Mouse (Mus musculus): ENCODE measurements at regions not wholly inside any gene's neighbourhood (a gene's known extent, or its start where the extent isn't known, plus 50 kb on each side); places are given as distances from the start of the nearest gene placed in this dataset.
"Not testable (repeated sequence)": the region's sequence is repeated elsewhere in the genome, so short reads cannot be mapped to it uniquely, and the experiment has no call there.

DNA sequence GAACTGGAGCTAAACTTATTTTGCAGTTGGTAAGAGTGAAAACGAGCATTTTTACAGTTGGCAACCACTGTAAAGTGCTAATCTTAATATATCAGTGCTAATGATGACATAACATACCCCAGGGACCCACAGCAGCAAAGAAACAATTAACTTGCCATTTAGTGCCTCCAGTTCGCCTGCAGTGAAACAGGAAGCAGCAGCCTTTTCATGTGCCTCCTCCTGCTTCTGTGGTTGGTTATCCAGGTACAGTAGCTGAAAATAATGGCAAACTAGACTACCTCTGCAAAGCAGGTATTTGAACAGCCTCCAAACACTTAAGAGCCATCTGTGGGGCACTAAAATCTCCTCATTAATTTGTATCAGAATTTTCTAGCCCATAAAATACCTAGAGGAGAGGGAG is 584.8 kb upstream of the Pfkp start:
- DNase-seq (ENCODE audit: low spot score in 2 of 2): no peak

GRCm38 (mm10) chr13:7206626-7207211 is 558.1 kb upstream of the Pfkp start:
- DNase-seq (ENCODE audit: low spot score in 2 of 2): peak; percentile 4 to 37

DNA sequence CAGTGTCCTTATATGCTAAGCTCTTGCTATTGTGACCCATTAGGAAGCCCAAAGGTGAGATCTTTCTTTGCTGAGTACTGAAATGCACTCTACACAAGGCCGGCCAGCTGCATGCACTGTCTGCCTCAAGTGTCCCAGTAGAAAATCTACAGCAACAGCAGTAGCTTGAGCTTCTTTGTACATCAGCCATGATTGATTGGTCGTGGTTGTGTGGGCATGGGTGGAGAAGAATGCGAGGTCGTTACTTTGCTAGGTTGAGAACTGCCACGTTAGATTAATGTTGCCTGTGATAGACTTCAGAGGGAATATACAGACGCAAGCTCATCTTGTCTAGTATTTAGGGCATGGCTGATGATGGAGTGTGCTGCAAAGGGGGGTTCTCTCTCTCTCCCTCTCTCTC is 547.4 kb upstream of the Pfkp start:
- no peak for DNase-seq (ENCODE audit: low spot score in 2 of 2)

- DNase-seq (ENCODE audit: low spot score in 2 of 2): no peak
These were observed 533.7 kb upstream of the Pfkp start for GRCm38 (mm10) chr13:7182216-7182751.

DNA sequence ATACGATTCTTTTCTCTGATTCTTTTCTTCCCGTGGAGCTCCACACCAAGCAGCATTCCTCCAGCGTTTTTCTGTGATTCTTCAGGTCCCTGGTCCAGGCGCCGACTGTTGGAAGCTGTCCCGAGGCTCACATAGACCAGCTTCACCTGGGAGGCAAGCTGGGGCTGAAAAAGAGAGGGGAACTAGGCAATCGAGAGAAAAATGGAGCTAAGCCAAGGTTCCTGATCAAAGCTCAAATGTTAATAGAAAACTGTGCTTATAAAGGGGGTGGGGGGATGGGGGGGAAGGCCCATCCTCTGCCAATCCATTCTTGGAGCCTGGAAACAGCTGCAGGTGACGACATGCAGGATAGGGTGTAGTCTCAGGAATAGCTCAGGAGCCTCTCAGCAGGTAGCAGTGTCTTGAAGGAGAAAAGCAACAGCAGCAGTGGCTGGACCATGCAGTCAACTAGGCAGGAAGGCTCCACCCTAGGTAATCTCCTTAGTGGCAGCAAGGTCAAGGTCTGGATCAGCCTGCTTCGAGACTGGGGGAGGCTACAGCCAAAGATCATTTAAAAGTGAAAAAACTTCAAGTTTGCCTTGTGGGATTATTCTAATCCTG is 527.1 kb upstream of the Pfkp start:
- no peak for DNase-seq (ENCODE audit: low spot score in 2 of 2)

- DNase-seq (ENCODE audit: low spot score in 2 of 2): not testable (repeated sequence)
These were observed 521.5 kb upstream of the Pfkp start for GRCm38 (mm10) chr13:7170035-7170434.

- DNase-seq (ENCODE audit: low spot score in 2 of 2): no peak
These were observed 497.8 kb upstream of the Pfkp start for GRCm38 (mm10) chr13:7146337-7146736.

- DNase-seq (ENCODE audit: low spot score in 2 of 2): no peak
These were observed 462.0 kb upstream of the Pfkp start for GRCm38 (mm10) chr13:7110572-7110971.

DNA sequence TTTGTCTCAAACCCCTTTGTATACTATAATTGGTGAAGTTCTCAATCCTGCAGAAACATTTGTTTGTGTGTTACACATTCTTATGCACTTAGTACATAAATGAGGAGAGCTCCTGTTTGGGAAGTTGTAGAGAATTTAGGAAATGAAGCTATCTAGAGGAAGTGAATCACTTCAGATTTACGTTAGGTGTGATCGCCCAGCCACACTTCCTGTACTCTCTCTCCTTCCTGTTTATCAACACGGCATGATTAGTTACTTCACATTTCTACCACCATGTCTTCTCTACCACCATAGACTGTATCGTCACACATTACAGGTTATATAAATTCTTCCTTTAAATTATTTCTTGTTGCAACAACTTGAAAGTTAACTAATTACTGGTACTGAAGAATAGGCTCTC is 454.7 kb upstream of the Pfkp start:
- DNase-seq (ENCODE audit: low spot score in 2 of 2): no peak

- DNase-seq (ENCODE audit: low spot score in 2 of 2): no peak
These were observed 444.6 kb upstream of the Pfkp start for GRCm38 (mm10) chr13:7093072-7093649.

GRCm38 (mm10) chr13:7090916-7091315 is 442.3 kb upstream of the Pfkp start:
- DNase-seq (ENCODE audit: low spot score in 2 of 2): no peak

GRCm38 (mm10) chr13:7066211-7066610 is 417.6 kb upstream of the Pfkp start:
- DNase-seq (ENCODE audit: low spot score in 2 of 2): no peak

DNA sequence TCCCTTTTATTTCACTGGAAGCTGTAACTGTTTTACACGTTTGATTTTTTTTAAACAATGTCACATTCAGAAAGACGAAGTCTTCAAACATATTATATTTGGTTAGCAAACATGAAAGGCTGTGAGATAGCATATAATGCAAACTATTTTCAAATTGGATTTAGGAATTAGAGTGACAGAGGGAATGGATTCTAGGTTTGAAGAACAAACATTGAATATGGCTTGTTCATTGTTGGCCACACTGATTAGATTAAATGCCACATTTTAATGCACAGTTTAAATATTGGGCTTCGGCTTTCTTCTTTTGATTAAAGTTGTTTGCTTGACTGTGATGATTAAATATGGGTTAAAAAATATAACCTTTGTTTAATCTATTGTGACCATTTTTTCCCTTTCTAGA is 415.1 kb upstream of the Pfkp start:
- DNase-seq (ENCODE audit: low spot score in 2 of 2): no peak

DNA sequence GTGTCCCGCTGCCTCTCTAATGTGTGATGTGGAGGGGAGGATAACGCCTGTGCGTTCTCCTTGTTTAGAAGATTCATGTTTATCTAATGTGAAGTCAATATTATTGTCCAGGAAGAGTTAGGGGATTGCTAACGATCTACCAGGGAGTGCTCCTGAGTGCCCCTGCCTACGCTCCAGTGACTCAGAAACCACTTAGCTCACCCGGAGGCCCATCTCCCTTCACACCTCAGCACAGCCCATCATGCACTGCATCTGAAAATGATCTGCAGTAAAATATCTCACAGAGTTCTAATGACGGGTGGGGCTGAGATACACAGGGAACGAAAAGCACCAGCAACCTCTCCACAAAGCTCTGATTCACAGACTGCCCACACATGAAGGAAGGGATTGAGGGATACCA is 409.0 kb upstream of the Pfkp start:
- DNase-seq (ENCODE audit: low spot score in 2 of 2): no peak

Small RNA genes lying in the stretch of these regions (microRNA-seq; reads per million reads assigned to microRNA genes)
- gene Gm22689: 0 reads per million in 2 experiments
